Mouse (Mus musculus) hindbrain, embryonic 15.5 days (tissue): Measurements from ENCODE around the gene Troap. TPM values are rescaled to one million over a fixed set of nuclear protein-coding genes. Genes with fewer than 3 reads are reported as not detected.

Source experiments
- ATAC-seq: fragments of 200-750 bp; cut with Nextera tagmentation; 2 replicates; pipeline ENCODE4 v1.8.0; 2017; ENCODE audit warnings: low read depth, moderate number of reproducible peaks, moderate TSS enrichment; ENCODE audit not compliant: low FRiP score
- H3K27ac ChIP-seq: fragments of 300-500 bp; sonication (generic); replicated peaks from 2 replicates; pipeline ENCODE4 v1.5.1; 2015; ENCODE audit warnings: mild to moderate bottlenecking, inconsistent platforms
- H3K27me3 ChIP-seq: fragments of 300-500 bp; sonication (generic); 2 replicates; pipeline ENCODE4 v1.6.1; 2015; ENCODE audit warnings: control low read depth, inconsistent platforms
- H3K36me3 ChIP-seq: fragments of 300-500 bp; sonication (generic); 2 replicates; pipeline ENCODE4 v1.6.1; 2015; ENCODE audit warnings: control low read depth, inconsistent platforms
- H3K4me1 ChIP-seq: fragments of 300-500 bp; sonication (generic); replicated peaks from 2 replicates; pipeline ENCODE4 v1.6.1; 2015; ENCODE audit warnings: control low read depth, inconsistent platforms
- H3K4me2 ChIP-seq: fragments of 300-500 bp; sonication (generic); 2 replicates; pipeline ENCODE4 v1.6.1; 2015; ENCODE audit warnings: moderate library complexity, mild to moderate bottlenecking, inconsistent platforms
- H3K4me3 ChIP-seq: fragments of 300-500 bp; sonication (generic); 2 replicates; pipeline ENCODE4 v1.5.1; 2015; ENCODE audit warnings: mild to moderate bottlenecking, inconsistent platforms
- H3K9ac ChIP-seq: fragments of 300-500 bp; sonication (generic); 2 replicates; pipeline ENCODE4 v1.6.1; 2015; ENCODE audit warnings: inconsistent platforms
- H3K9me3 ChIP-seq: fragments of 300-500 bp; sonication (generic); 2 replicates; pipeline ENCODE4 v1.6.1; 2016; ENCODE audit warnings: control low read depth, inconsistent platforms
- WGBS: fragments of 180-500 bp; shearing (Covaris S2); methylation state at CpG from one replicate; pipeline ENCODE4 v1.1.7; 2015; 5-methylcytosine and 5-hydroxymethylcytosine counted together
- polyA plus RNA-seq: library from polyadenylated mRNA; unstranded; fragments of >200 nt; fragmentation: Nextera tagmentation; extraction: Ambion mirVana; gene quantifications from 2 replicates; pipeline ENCODE4 v1.2.1, GENCODE M21; 2015

Troap gene
- polyA plus RNA-seq: 8.5 and 10.1 TPM in 2 replicates

GRCm38 (mm10) chr15:99074019-99074599 is at the start of gene Troap:
TSS of gene Troap (plus strand) at chr15:99074575.
- 29% methylated on average over 9 of the region's 9 CpGs for WGBS
- Histone ChIP-seq H3K9me3 (no peaks in the 10 kb centered on the region), H3K4me2 (peak within 1 kb of the TSS; percentile 97), H3K27ac (peak within 1 kb of the TSS; percentile 98), H3K9ac (peak within 1 kb of the TSS; percentile 90), H3K27me3 (no peaks in the 10 kb centered on the region), H3K4me1 (peaks cover 17% of the 10 kb centered on the region), H3K36me3 (no peaks in the 10 kb centered on the region), H3K4me3 (peak within 1 kb of the TSS; percentile 53)
- peak; percentile 55 for ATAC-seq

- no peaks in the 10 kb centered on the region for H3K36me3 ChIP-seq
- ATAC-seq: no peak
- no peak overlapping the region for H3K4me2 ChIP-seq
- WGBS: 20% methylated on average over 7 of the region's 8 CpGs
- H3K9ac ChIP-seq: no peak overlapping the region
- no peaks in the 10 kb centered on the region for H3K9me3 ChIP-seq
- H3K4me1 ChIP-seq: peaks cover 8% of the 10 kb centered on the region
- peaks cover 11% of the 10 kb centered on the region; the same call in 1 of the 2 replicates for H3K27me3 ChIP-seq
- H3K4me3 ChIP-seq: no peak overlapping the region
- no peak overlapping the region for H3K27ac ChIP-seq
Observed at GRCm38 (mm10) chr15:99024668-99025314, 49.6 kb upstream of the Troap start.

- H3K27me3 ChIP-seq: peaks cover 15% of the 10 kb centered on the region; the same call in 1 of the 2 replicates
- 75% methylated on average over 13 of the region's 13 CpGs for WGBS
- no peak overlapping the region for H3K4me3 ChIP-seq
- no peak overlapping the region for H3K4me2 ChIP-seq
- H3K27ac ChIP-seq: no peak overlapping the region
- H3K4me1 ChIP-seq: peaks cover 14% of the 10 kb centered on the region
- H3K36me3 ChIP-seq: no peaks in the 10 kb centered on the region
- no peak for ATAC-seq
- H3K9me3 ChIP-seq: no peaks in the 10 kb centered on the region
- no peak overlapping the region for H3K9ac ChIP-seq
Observed at GRCm38 (mm10) chr15:99025414-99025813, 49.0 kb upstream of the Troap start.

GRCm38 (mm10) chr15:99026259-99026658 is 48.1 kb upstream of the Troap start:
- no peak overlapping the region for H3K27ac ChIP-seq
- no peak for ATAC-seq
- 60% methylated on average over 4 of the region's 4 CpGs for WGBS

GRCm38 (mm10) chr15:99027116-99027515 is 47.3 kb upstream of the Troap start:
- Histone ChIP-seq H3K4me1 (peaks cover 14% of the 10 kb centered on the region), H3K9me3 (no peaks in the 10 kb centered on the region), H3K27ac (no peak overlapping the region), H3K36me3 (no peaks in the 10 kb centered on the region), H3K9ac (no peak overlapping the region), H3K27me3 (peaks cover 21% of the 10 kb centered on the region; the same call in 1 of the 2 replicates), H3K4me3 (no peak overlapping the region), H3K4me2 (no peak overlapping the region)
- WGBS: 68% methylated on average over 5 of the region's 5 CpGs
- no peak for ATAC-seq

More at GRCm38 (mm10) chr15:99026259-99026658, 48.1 kb upstream of the Troap start:
- no peak overlapping the region for H3K4me2 ChIP-seq
- no peaks in the 10 kb centered on the region for H3K9me3 ChIP-seq
- H3K4me3 ChIP-seq: no peak overlapping the region
- H3K4me1 ChIP-seq: peaks cover 14% of the 10 kb centered on the region
- no peaks in the 10 kb centered on the region for H3K36me3 ChIP-seq
- no peak overlapping the region for H3K9ac ChIP-seq
- peaks cover 21% of the 10 kb centered on the region; the same call in 1 of the 2 replicates for H3K27me3 ChIP-seq

GRCm38 (mm10) chr15:99028874-99029458 is 45.4 kb upstream of the Troap start:
- H3K9ac ChIP-seq: peak overlapping the region; percentile 29; the same call in 1 of the 2 replicates
- peaks cover 14% of the 10 kb centered on the region for H3K4me1 ChIP-seq
- no peak for ATAC-seq
- WGBS: 7% methylated on average over 10 of the region's 10 CpGs
- H3K36me3 ChIP-seq: no peaks in the 10 kb centered on the region
- peaks cover 21% of the 10 kb centered on the region; the same call in 1 of the 2 replicates for H3K27me3 ChIP-seq
- H3K4me2 ChIP-seq: peak overlapping the region; percentile 68
- peak overlapping the region; percentile 42 for H3K4me3 ChIP-seq
- no peak overlapping the region for H3K27ac ChIP-seq
- no peaks in the 10 kb centered on the region for H3K9me3 ChIP-seq

GRCm38 (mm10) chr15:99029619-99030584 is 44.5 kb upstream of the Troap start, which contains the start of gene Tuba1c:
TSS of gene Tuba1c (plus strand) at chr15:99029891.
- peak within 1 kb of the TSS; percentile 68 for H3K4me2 ChIP-seq
- H3K9ac ChIP-seq: peak within 1 kb of the TSS; percentile 29
- no peak within 1 kb of the TSS for H3K27ac ChIP-seq
- peaks cover 14% of the 10 kb centered on the region for H3K4me1 ChIP-seq
- H3K9me3 ChIP-seq: no peaks in the 10 kb centered on the region
- no peaks in the 10 kb centered on the region for H3K36me3 ChIP-seq
- peaks cover 21% of the 10 kb centered on the region; the same call in 1 of the 2 replicates for H3K27me3 ChIP-seq
- ATAC-seq: peak; percentile 71
- peak within 1 kb of the TSS; percentile 42 for H3K4me3 ChIP-seq
- 1% methylated on average over 51 of the region's 52 CpGs for WGBS

- WGBS: 17% methylated on average over 26 of the region's 26 CpGs
- ATAC-seq: no peak
Observed at GRCm38 (mm10) chr15:99030585-99031387, 43.6 kb upstream of the Troap start.

GRCm38 (mm10) chr15:99031388-99031675 is 43.0 kb upstream of the Troap start:
- Histone ChIP-seq H3K9ac (no peak overlapping the region), H3K4me2 (no peak overlapping the region), H3K27me3 (peaks cover 21% of the 10 kb centered on the region; the same call in 1 of the 2 replicates), H3K4me3 (no peak overlapping the region), H3K36me3 (no peaks in the 10 kb centered on the region), H3K9me3 (no peaks in the 10 kb centered on the region), H3K27ac (no peak overlapping the region), H3K4me1 (peaks cover 14% of the 10 kb centered on the region)
- ATAC-seq: no peak
- WGBS: 73% methylated on average over 4 of the region's 4 CpGs

More at GRCm38 (mm10) chr15:99030585-99031387, 43.6 kb upstream of the Troap start:
- H3K4me2 ChIP-seq: peak overlapping the region; percentile 68
- H3K4me3 ChIP-seq: peak overlapping the region; percentile 42
- no peak overlapping the region for H3K27ac ChIP-seq
- peaks cover 21% of the 10 kb centered on the region; the same call in 1 of the 2 replicates for H3K27me3 ChIP-seq
- H3K9ac ChIP-seq: no peak overlapping the region
- H3K4me1 ChIP-seq: peaks cover 14% of the 10 kb centered on the region
- H3K36me3 ChIP-seq: no peaks in the 10 kb centered on the region
- H3K9me3 ChIP-seq: no peaks in the 10 kb centered on the region

- no peak overlapping the region for H3K4me2 ChIP-seq
- ATAC-seq: no peak
- H3K27ac ChIP-seq: no peak overlapping the region
- H3K9ac ChIP-seq: no peak overlapping the region
- no peaks in the 10 kb centered on the region for H3K36me3 ChIP-seq
- H3K4me3 ChIP-seq: no peak overlapping the region
- no peaks in the 10 kb centered on the region for H3K9me3 ChIP-seq
- WGBS: 76% methylated on average over 9 of the region's 9 CpGs
- peaks cover 21% of the 10 kb centered on the region; the same call in 1 of the 2 replicates for H3K27me3 ChIP-seq
- H3K4me1 ChIP-seq: peaks cover 14% of the 10 kb centered on the region
Observed at GRCm38 (mm10) chr15:99032041-99032725, 42.2 kb upstream of the Troap start.
